ENCODE assay signal across 15 mouse cellular contexts in the genomic region with DNA sequence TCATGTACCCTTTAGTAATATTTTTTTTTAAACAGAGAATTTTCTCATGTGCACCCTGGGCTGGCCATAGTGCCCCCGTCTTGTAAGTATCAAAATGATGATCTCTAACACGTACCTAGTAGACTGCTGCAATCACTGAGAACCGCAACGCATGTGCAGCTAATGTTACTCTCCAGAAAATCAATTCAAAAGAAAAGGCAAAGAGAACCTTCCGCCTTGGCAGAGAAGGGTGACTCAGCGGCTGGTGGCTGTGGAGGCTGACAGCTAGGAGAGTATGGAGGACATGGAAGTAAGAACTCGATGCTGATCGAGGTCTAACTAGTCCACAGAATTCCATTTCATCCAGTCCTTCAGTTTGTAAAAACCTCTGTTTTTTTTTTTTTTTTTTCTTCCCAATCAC.
DNase-seq lines count a peak whose midpoint lies in the region; ATAC-seq lines count a peak whose summit lies in the region.
"Had no signal": no experiment of that assay in that cellular context is flagged by ENCODE, and none has a peak within 500 bp of the region (broad histone marks: within the 10 kb centered on the region; RNA-seq: fewer than 3 reads in every experiment).

No protein-coding gene starts in this region.

- DNase-seq in frontal cortex, postnatal 14 days (ENCODE audit: low spot score in 2 of 2), result no peak
- peak; percentile 19 for DNase-seq in adrenal gland, adult 8-10 months
- DNase-seq in adrenal gland, postnatal 25 days, result peak; percentile 49
- peak; percentile 7 for DNase-seq in right cerebral cortex, postnatal 14 days
- no peak for DNase-seq in heart, postnatal 25 days (ENCODE audit: low spot score)
- no peak for DNase-seq in lung, postnatal 10 days
- DNase-seq: cerebellum, adult 2 months; cerebellum, postnatal 36 days; gastrocnemius, adult 2 months; heart, postnatal 36 days; kidney, adult 8-10 months; kidney, postnatal 14 days had no signal

- ATAC-seq in frontal cortex, adult (ENCODE audit: low TSS enrichment), result peak; percentile 94
- ATAC-seq: forebrain, embryonic 16.5 days; midbrain, embryonic 15.5 days had no signal

- intact Hi-C loops in heart, postnatal 25 days (cut with DNase I), result loop anchor here (5.0 kb wide), 1 partner anchor 393 kb away; no protein-coding TSS in a partner anchor

Comparison
In these comparisons a context has a peak if more than half of its experiments do, and no peak if none do; other contexts are left out.
1. DNase-seq: peak in adrenal gland, adult 8-10 months (single experiment), adrenal gland, postnatal 25 days (single experiment) and right cerebral cortex, postnatal 14 days (single experiment); none in frontal cortex, postnatal 14 days (0 of 2), heart, postnatal 25 days (single experiment) and lung, postnatal 10 days (single experiment).